Mouse (Mus musculus) mature B cell (primary cell): ENCODE results near the gene Hspa1a.
"Not testable (repeated sequence)": the region's sequence is repeated elsewhere in the genome, so short reads cannot be mapped to it uniquely, and the experiment has no call there.

Source experiments
- in situ Hi-C: fragments of 300-500 bp; cut with MboI; formaldehyde crosslinking; loops from 2 replicates; pipeline ENCODE4 v1.14.3; 2019

The Hspa1a gene

GRCm38 (mm10) chr17:34969822-34970221, 2.1 kb downstream of the Hspa1a start, which contains the start of gene Gm20481:
Gene Gm20481, plus strand, starts transcription at chr17:34969912.
- in situ Hi-C loops, result not testable (repeated sequence)

DNA sequence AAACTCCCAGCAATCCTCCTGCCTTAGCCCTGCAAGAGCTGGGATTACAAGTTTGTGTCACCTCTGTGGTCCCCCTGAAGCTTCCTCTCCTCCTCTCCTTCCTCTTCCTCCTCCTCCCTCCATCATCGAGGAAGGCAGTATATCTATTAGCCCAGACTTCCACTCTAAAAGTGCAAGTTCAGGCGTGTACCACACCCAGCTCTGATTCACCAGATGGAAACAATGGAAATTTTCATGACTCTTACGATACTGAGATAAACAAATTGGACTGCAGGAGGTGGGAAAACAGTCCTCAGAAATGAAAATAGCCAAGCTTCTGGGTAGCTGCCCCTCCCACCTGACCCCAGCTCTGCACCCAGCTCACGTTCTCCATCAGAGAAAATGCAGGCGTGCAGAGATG, 6.3 kb downstream of the Hspa1a start:
- in situ Hi-C loops, result no loop called here

DNA sequence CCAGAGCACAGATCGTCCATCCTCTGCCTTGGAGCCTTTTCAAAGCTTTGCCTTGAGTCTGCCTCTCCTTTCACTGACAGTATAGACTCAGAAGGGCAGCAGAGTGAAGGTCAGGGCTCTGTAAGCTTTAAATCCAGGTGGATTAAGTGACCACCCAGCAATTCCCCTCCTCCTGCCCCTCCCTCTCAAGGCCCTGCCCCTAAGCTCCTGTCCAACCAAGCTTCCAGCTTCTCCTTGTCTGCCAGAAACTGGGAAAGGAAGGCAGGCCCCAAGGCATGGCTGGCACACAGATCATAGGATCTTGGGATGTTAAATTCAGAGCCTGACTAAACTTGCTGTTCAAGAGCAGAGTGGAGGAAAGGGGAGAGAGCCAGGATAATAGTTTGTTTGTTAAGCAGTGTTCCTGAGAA, 7.3 kb downstream of the Hspa1a start:
- in situ Hi-C loops, result no loop called here

- in situ Hi-C loops, result no loop called here
These were observed 9.1 kb downstream of the Hspa1a start for GRCm38 (mm10) chr17:34962841-34963240.

GRCm38 (mm10) chr17:34962125-34962524, 9.8 kb downstream of the Hspa1a start:
- in situ Hi-C loops, result no loop called here

GRCm38 (mm10) chr17:34960702-34961493, 11.1 kb downstream of the Hspa1a start:
- in situ Hi-C loops, result no loop called here

DNA sequence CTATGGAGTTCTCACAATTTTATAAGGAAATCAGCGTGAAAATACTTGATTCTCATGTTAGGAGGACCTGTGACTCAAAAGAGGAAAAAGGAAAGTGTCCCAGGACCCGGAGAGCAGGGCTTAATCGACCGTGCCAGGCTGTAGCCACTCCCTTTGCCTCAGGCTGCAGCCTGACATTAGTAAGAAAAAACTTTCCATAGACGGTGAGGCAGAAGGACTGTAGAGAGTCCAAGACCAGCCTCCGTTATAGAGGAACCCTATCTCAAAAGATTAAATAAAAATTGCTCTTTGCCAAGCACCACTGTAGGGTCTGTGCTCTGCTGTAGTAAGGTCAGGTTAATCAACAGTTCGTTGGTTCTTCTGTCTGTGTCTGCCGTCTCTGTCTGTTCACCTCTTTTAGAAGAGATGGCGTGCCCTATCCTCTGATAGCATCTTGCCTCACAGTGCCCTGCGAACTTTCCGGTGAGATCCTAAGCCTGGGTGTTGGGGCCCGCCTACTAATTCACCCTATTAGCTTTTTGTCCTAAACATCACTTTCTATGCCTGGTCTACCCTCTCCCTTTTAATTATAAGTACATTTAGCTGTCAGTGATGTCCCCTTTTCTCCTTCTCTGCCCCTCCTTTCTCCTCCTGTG, 12.0 kb downstream of the Hspa1a start:
- in situ Hi-C loops, result no loop called here

- in situ Hi-C loops, result not testable (repeated sequence)
These were observed 12.7 kb downstream of the Hspa1a start, which contains the start of gene Hspa1b for GRCm38 (mm10) chr17:34959130-34959778. Gene Hspa1b, minus strand, starts transcription at chr17:34959238.

DNA sequence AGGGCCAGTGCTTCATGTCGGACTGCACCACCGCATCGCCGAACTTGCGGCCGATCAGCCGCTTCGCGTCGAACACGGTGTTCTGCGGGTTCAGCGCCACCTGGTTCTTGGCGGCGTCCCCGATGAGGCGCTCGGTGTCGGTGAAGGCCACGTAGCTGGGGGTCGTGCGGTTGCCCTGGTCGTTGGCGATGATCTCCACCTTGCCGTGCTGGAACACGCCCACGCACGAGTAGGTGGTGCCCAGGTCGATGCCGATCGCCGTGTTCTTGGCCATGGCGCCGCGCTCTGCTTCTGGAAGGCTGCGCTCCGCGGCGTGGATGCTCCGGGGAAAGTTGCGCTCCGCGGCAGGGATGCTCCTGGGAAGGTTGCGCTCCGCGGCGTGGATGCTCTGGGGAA, 13.2 kb downstream of the Hspa1a start:
- in situ Hi-C loops, result not testable (repeated sequence)

- in situ Hi-C loops, result not testable (repeated sequence)
These were observed 14.0 kb downstream of the Hspa1a start for GRCm38 (mm10) chr17:34957966-34958365.

DNA sequence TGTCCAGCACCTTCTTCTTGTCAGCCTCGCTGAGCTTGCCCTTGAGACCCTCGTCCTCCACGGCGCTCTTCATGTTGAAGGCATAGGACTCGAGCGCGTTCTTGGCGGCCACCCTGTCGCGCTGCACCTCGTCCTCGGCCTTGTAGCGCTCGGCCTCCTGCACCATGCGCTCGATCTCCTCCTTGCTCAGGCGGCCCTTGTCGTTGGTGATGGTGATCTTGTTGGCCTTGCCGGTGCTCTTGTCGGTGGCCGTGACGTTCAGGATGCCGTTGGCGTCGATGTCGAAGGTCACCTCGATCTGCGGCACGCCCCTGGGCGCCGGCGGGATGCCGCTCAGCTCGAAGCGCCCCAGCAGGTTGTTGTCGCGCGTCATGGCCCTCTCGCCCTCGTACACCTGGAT, 14.7 kb downstream of the Hspa1a start:
- in situ Hi-C loops, result not testable (repeated sequence)

DNA sequence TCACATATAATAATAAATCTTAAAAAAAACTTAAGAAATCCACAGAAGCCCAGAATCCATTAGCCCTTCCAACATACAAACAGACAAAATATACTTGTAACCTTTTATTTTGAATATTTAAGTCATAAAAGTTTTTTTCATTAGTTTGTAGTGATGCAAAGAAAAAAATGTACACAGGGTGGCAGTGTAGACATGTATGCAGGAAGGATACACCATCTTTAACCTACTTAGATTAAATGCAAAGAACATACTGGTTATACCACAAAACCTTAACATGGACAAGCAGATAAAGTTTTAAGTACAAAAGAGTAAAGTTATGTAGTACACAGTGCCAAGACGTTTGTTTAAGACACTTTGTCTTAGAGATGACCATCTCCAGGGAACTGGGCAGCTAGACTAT, 15.6 kb downstream of the Hspa1a start:
- in situ Hi-C loops, result no loop called here

- in situ Hi-C loops, result no loop called here
These were observed 16.1 kb downstream of the Hspa1a start for GRCm38 (mm10) chr17:34955884-34956283.

DNA sequence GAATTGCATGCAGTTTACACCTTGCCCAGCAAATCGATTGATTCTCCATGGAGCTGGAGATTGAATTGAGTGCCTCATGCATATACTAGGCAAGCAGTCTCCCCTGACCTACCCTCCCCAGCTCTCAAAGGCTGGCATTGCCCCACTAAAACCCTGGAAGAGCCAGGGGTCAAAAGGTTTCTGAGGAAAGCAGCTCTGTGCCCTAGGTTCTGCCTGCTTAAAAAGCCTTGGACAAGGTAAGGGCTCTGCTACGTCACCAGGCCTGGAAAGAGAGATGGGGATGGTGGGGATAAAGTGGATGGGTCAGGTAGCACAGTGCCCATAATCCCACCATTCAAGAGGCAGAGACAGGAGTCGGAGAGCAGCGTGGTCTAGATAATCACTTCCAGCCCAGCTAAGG, 17.1 kb downstream of the Hspa1a start:
- in situ Hi-C loops, result no loop called here

- in situ Hi-C loops, result no loop called here
These were observed 18.1 kb downstream of the Hspa1a start for GRCm38 (mm10) chr17:34953904-34954303.

- in situ Hi-C loops, result no loop called here
These were observed 18.7 kb downstream of the Hspa1a start for GRCm38 (mm10) chr17:34953258-34953657.

DNA sequence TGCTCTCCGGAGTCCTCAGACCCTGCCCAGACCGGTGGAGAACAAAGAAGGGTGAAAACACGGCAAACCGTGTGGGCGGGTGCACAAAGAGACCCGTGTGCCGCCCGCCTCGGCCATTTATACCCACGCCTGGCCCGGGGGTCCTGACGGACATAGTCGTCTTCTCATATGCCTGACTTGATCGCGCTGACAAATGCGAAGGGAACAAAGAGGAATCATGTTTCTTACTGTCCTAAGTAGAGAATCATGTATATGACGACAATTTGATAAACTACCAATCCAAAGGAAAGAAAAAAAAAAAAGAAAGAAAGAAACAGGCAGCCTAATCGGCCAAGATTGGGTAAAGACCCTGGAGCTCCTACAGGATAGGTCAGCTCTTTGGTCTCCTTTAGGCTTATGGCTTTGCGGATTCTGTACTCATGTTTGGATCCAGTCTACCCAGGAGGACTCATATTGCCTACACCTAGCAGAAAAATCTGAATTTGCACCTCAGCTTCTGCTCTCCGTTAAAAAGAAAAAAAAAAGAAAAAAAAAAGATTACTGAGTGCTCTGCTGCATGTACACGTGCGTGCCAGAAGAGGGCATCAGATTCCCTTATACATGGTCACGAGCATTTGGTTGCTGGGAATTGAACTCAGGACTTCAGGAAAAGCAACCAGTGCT, 19.4 kb downstream of the Hspa1a start:
- in situ Hi-C loops, result no loop called here

DNA sequence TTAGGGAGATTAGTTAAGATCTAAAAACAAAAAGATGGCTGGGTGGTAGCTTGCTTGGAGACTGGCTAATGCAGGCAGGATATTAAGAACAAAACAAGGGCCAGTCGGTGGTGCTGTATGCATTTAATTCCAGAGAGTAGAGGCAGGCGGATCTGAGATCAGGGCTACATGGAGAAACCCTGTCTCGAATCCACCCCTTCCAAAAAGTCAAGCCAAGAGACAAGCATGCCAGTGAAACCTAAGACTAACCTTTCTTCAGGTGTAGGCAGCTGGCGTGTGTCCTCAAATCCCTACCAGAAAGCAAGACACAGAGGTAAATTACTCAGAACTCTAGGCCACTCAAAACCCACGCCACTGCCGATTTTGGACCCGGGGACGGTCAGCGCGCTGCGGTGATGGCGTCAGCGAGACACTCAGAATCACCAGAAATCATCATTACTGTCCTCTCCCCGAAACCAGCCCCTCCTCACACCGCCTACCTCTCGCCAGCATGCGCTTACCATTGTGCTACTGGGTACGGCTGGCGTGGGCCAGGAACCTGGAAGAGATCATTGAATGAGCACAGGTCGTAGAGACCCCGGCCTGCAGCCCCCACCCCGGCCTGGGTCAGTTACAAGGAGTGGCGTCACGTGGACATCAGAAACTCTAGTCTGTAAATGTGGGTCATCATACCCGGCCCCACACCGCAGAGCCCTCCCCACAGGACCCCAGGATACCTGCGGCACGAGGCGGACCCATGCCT, 20.1 kb downstream of the Hspa1a start:
- in situ Hi-C loops, result no loop called here

- in situ Hi-C loops, result no loop called here
These were observed 21.2 kb downstream of the Hspa1a start for GRCm38 (mm10) chr17:34950514-34951455.

- in situ Hi-C loops, result no loop called here
These were observed 22.4 kb downstream of the Hspa1a start for GRCm38 (mm10) chr17:34949553-34949969.
